Mouse (Mus musculus): ENCODE data around the gene Olfr1441.

Olfr1441 gene

DNA sequence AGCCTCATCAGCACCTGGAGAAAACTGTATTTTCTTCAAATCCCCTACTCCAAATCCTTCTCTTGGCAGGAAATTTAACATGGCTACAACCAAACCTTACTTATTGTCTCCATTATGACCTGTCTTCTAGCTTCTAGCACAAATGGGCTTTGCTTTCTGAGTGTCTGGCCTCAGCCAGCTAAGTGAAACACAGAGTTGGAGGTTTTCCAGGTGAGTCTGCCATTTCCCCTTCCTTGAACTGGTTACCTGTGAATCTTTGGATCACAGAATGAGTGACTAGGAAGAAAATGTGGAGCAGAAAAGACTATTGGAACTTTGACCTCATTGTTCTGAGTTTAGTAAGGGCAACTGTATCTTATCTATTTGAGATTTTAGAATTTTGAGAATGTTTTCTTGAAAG is at the start of gene Olfr1441:
Gene Olfr1441 (plus strand): TSS at position 73 of the 400 bp plus-strand sequence.
- no peak for DNase-seq

GRCm38 (mm10) chr19:12373004-12373403 is 44.2 kb upstream of the Olfr1441 start:
- DNase-seq = no peak

DNA sequence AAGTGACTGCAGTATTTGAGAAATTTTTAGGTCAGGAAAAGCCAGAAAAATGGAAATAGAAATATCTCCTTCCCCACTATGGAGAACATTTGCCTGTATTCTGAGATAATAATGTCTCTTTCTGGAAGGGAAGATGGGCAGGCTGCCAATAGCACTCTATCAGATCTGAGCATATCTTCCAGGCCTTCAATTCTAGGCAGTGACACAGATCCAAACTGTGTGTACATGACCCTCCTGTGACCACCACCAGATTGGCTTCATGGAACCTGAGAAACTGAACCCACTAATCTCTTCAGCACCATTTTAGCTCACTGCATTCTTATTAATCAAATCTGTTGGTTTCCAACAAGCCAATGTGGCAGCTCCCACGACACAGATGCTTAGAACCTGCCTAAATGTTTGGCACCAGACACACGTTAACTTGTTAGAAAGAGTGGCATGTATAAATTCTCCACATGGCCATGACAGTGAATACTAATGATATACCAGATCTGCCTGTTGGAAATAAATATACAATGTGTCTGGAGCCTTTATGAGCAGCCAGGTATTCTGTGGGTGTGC is 42.7 kb upstream of the Olfr1441 start:
- peak; percentile 32 for DNase-seq

GRCm38 (mm10) chr19:12386979-12387378 is 30.3 kb upstream of the Olfr1441 start, which contains the start of gene Olfr1440:
TSS of gene Olfr1440 (plus strand) at chr19:12387279.
- no peak for DNase-seq

GRCm38 (mm10) chr19:12413737-12414136 is 3.5 kb upstream of the Olfr1441 start:
- peak; percentile 17 for DNase-seq

DNA sequence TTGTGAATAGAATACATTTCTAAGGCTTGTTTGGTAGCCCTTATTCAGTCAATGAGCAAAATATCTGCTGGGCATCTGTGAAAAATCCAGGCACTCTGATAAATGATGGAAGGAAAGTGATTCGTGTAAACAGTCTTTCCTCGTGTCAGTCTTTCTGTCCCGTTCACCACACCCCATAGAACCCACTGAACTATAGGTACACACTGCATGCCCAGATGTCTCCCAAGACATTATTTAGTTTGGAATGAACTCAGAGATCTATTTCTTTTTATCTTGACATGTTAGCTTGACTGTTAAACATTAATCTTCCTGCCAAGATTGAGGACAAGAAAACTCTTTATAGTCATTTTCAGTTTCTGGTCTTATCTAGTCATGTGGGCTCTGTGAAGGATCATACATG is 1.1 kb downstream of the Olfr1441 start:
- DNase-seq = no peak

DNA sequence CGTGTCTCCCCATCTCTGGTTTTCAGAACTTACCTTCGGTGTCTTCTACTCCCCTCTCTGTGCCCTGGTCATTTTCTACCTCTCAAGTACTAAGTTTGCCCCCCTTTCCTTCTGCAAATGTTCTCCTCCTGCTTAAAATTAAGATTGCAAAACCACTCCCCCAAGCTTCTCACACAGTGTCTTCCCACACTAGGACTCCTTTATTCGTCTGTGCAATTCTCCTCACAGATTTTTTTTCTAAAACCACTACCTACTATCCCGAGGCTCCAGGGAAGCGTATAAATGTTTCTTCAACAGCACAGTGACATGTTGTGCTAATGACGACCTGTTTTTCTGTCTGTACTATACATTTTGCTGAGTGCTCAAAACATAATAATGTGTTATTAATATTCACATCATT is 3.3 kb downstream of the Olfr1441 start:
- no peak for DNase-seq

DNA sequence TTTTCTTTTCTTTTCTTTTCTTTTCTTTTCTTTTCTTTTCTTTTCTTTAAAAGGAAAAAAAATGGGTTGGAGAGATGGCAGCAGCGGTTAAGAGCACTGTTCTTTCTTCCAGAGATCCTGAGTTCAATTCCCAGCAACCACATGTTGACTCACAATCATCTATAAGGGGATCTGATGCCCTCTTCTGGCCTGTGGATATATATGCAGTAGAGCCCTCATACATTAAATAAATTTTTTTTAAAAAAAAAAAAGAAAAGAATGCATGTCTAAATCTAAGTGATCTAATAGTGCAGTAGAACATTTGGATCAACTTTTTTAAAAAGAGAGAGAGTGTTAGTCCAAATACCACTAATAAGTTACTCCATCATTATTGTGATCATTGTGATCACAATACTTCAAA is 4.4 kb downstream of the Olfr1441 start:
- no peak for DNase-seq

DNA sequence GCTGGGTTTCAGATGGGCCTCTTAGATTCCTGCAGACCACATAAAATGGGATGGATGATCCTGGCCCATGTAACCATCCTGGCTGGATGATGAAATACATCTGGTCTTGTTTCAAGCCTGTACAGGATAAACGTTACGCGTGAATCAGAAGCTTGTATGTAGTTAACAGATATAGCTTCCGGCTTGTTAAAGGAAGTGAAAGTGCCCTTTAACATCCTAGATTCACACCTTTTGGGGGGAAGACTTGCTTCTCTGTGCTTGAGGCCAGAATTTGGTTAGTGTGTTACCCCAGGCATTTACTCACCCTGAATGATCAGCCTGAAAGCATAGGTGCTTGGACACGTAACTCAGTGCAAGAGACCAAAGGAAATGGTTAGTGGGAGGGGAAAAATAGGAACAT is 9.9 kb downstream of the Olfr1441 start:
- no peak for DNase-seq

GRCm38 (mm10) chr19:12427605-12428004 is 10.4 kb downstream of the Olfr1441 start, which contains the start of gene Pfpl:
TSS of gene Pfpl (plus strand) at chr19:12427905.
- no peak for DNase-seq

DNA sequence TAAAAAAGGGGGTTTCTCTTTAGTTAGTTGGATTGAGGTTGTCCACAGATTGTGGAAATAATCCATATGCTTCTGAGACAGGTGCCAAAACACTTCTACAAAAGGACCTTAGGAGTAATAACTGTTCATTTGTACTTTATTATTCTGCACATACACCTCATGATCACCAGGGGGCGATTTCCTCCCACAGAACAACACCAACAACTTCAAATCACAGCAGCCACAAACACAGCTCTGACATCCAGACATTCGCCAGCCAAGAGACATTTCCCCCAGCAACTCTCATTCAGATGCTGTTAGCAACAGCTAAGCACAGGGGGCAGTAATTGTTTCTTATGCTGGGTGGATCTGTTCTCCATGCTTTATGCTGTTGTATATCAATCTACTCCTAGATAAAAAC is 15.8 kb downstream of the Olfr1441 start:
- peak; percentile 12 for DNase-seq

- no peak for DNase-seq
Measured at GRCm38 (mm10) chr19:12435011-12435416, 17.8 kb downstream of the Olfr1441 start.

- no peak for DNase-seq
Measured at GRCm38 (mm10) chr19:12435750-12436524, 18.7 kb downstream of the Olfr1441 start.

DNA sequence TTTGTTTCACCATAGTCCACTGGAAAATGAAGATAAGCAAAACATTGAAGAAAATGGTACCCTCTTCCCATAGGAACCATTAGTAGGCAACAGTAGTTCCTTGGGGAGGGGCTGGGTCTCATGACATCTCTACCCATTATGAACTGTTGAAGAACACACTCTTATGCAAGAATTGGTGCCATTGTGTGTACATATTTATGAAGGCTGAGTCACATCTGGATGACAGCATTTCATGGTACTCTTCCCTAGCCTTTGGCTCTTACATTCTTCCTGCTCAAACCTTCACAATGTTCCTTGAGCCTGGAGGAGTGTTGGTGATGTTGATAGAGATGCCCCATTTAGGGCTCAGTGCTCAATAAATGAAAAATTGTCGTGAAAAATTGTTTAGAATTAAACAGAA is 22.3 kb downstream of the Olfr1441 start:
- no peak for DNase-seq

GRCm38 (mm10) chr19:12440103-12440725 is 23.0 kb downstream of the Olfr1441 start:
- DNase-seq = no peak

GRCm38 (mm10) chr19:12442560-12442959 is 25.3 kb downstream of the Olfr1441 start:
- no peak for DNase-seq

DNA sequence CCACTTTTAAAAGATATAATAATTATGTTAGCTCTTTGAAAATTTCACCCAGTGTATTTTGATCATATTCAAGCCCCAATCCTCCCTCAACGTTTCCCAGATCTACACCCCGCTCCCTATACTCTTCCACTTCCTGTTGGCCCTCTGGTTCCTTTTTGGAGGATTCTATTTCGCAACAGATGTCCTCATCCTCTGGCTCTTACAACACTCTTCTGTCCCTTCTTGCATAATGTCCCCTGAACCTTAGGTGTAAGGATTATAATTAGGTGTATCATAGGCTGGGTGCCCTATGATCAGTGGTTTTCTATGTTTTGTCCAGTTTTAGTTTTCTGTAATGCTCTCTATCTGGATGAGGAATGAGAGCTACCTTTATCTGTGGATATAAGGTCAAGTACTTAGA is 27.8 kb downstream of the Olfr1441 start:
- no peak for DNase-seq

GRCm38 (mm10) chr19:12457401-12458066 is 40.3 kb downstream of the Olfr1441 start:
- no peak for DNase-seq

- no peak for DNase-seq
Measured at GRCm38 (mm10) chr19:12459516-12459915, 42.3 kb downstream of the Olfr1441 start.

DNA sequence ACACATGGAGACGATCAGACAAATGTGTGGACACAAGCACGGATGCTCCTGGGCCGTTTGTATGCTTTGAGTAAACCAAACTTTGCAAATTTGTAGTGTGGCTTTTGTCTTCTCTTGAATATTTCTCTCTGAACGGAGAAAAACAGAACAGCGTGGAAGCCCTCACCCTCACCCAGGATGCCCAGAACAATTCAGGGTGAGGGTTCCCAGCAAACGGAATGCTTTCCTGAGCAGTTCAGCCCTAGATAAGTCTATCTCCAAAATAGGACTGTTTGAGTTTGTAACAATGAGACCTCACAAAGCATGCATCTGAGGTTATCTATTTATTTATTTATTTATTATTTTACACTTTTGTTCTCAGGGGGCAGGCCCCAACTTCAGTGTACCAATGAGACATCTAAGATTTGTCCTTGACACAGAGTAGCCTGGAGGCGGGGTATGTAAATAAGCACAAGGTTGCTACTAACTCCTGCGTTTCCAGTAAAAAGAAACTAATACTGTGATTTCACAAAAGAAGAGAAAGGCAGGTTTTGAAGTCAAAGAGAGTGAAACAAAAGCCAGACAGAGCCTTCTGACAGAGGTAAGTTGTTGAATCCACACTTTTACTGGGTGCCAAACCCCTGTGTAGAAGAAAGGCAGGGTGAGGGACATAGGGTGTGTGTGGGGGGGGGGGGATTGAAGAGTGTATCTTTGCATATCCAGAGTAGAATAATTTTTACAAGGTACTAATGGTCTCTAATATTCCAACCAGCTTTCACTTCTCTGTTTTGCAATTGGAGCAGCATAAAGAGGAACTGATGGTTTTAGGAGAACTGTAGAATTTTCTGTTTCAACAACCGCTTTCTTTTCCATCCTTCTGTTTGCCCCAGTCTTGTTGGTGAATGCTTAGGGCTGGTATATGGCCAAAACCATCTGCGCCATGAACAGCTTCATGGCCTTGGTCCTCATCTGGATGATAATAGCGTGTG is 43.3 kb downstream of the Olfr1441 start, which contains the start of gene Mpeg1:
Gene Mpeg1 (plus strand): TSS at position 498 of the 968 bp plus-strand sequence.
- DNase-seq = no peak

- DNase-seq = no peak
Measured at GRCm38 (mm10) chr19:12462851-12463721, 45.9 kb downstream of the Olfr1441 start.

Measured in right cerebral cortex, adult 18-20 months (tissue).